ENCODE assay signal across 13 mouse cellular contexts in the genomic region with DNA sequence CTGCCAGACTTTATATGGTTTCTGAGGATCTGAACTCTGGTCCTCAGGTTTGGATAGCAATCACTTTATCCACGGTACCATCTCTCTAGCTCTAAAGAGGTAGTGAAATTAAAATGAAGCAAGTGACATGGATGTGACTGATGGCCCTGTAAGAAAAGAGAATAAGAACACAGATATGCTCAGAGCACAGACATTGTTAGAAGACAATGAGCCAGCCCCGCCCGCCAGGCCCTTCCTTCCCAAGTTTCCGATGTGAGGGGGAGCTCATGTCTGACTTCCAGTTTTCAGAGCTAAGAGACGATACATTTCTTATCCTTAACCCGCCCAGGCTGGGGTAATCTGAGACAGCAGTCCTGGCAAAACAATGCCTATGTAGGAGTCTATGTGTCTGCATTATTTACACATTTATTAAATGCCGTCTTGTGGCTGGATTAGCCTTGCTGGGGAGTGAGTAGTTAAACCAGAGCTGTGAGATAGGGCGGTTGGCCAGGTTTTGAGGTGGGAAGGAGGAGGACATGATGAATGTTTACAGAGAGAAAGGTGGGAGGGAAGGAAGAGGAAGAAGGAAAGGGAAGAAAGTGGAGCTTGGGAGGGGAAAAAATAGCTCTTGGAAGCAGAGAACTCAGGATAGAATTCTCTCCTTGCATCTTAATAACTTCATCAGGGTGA.
A peak's percentile ranks its signal among the peaks of the same experiment; 100 is the strongest.
DNase-seq lines count a peak whose midpoint lies in the region; ATAC-seq and TF ChIP-seq lines count a peak whose summit lies in the region.
"Had no signal": no experiment of that assay in that cellular context is flagged by ENCODE, and none has a peak within 500 bp of the region (broad histone marks: within the 10 kb centered on the region; RNA-seq: fewer than 3 reads in every experiment).

No protein-coding gene starts in this region.

- no peaks in the 10 kb centered on the region for H3K9me3 ChIP-seq in kidney, embryonic 15.5 days (replicated peaks)
- no peaks in the 10 kb centered on the region for H3K9me3 ChIP-seq in heart, postnatal 0 days (replicated peaks; ENCODE audit: control insufficient read depth, low read length)
- no peaks in the 10 kb centered on the region for H3K9me3 ChIP-seq in lung, embryonic 16.5 days (ENCODE audit: control insufficient read depth, low read length)
- H3K9me3 ChIP-seq in midbrain, embryonic 10.5 days (replicated peaks), result no peaks in the 10 kb centered on the region
- H3K9me3 ChIP-seq: embryonic facial prominence, embryonic 12.5 days; megakaryocyte, embryonic 14.5 days had no signal

- no peak overlapping the region for H3K9ac ChIP-seq in kidney, embryonic 15.5 days
- no peak overlapping the region for H3K9ac ChIP-seq in heart, postnatal 0 days (replicated peaks; ENCODE audit: low read depth, low read length)
- H3K9ac ChIP-seq in lung, embryonic 16.5 days (ENCODE audit: low read length), result no peak overlapping the region
- H3K9ac ChIP-seq: embryonic facial prominence, embryonic 12.5 days had no signal

- H3K4me1 ChIP-seq in kidney, embryonic 15.5 days, result peaks cover 20% of the 10 kb centered on the region
- H3K4me1 ChIP-seq in brown adipose tissue, adult 24 weeks (ENCODE audit: control insufficient read depth, insufficient read depth, insufficient read length, low read length), result peaks cover 2% of the 10 kb centered on the region; the same call in 1 of the 2 replicates
- H3K4me1 ChIP-seq in heart, postnatal 0 days (ENCODE audit: control insufficient read depth, insufficient read depth), result peaks cover 13% of the 10 kb centered on the region; the same call in 1 of the 2 replicates
- H3K4me1 ChIP-seq in lung, embryonic 16.5 days (replicated peaks; ENCODE audit: control insufficient read depth, insufficient read depth, low read length), result peaks cover 12% of the 10 kb centered on the region; the same call in 1 of the 2 replicates
- peaks cover 15% of the 10 kb centered on the region for H3K4me1 ChIP-seq in midbrain, embryonic 10.5 days
- H3K4me1 ChIP-seq: megakaryocyte, embryonic 14.5 days had no signal

- no peaks in the 10 kb centered on the region for H3K27me3 ChIP-seq in kidney, embryonic 15.5 days
- H3K27me3 ChIP-seq in heart, postnatal 0 days (ENCODE audit: control insufficient read depth, insufficient read depth, low read length), result no peaks in the 10 kb centered on the region
- no peaks in the 10 kb centered on the region for H3K27me3 ChIP-seq in lung, embryonic 16.5 days (ENCODE audit: control insufficient read depth, insufficient read depth, low read depth, low read length)
- peaks cover 34% of the 10 kb centered on the region for H3K27me3 ChIP-seq in midbrain, embryonic 10.5 days (ENCODE audit: low read depth, poor library complexity, severe bottlenecking)
- H3K27me3 ChIP-seq: embryonic facial prominence, embryonic 12.5 days; megakaryocyte, embryonic 14.5 days had no signal

- ATAC-seq in kidney, embryonic 15.5 days (replicated peaks; ENCODE audit: low FRiP score), result peak; percentile 36
- peak; percentile 30; the same call in 1 of the 2 replicates for ATAC-seq in heart, postnatal 0 days (ENCODE audit: insufficient read depth, low read depth)
- peak; percentile 38; the same call in 1 of the 2 replicates for ATAC-seq in lung, embryonic 16.5 days (ENCODE audit: low read depth)
- ATAC-seq: forebrain, embryonic 14.5 days had no signal

- 33% methylated on average over 8 of the region's 8 CpGs for WGBS in kidney, embryonic 15.5 days
- WGBS in heart, postnatal 0 days, result 48% methylated on average over 8 of the region's 8 CpGs
- WGBS in lung, embryonic 16.5 days, result 38% methylated on average over 8 of the region's 8 CpGs
- WGBS in midbrain, embryonic 10.5 days, result 60% methylated on average over 8 of the region's 8 CpGs

- no peak for TF ChIP-seq CTCF in heart, postnatal 0 days (IDR thresholded peaks at IDR 0.05; ENCODE audit: low read depth)

- H3K4me3 ChIP-seq in kidney, embryonic 15.5 days (replicated peaks), result no peak overlapping the region
- no peak overlapping the region for H3K4me3 ChIP-seq in brown adipose tissue, adult 24 weeks (ENCODE audit: insufficient read depth, low read depth, low read length)
- H3K4me3 ChIP-seq in heart, postnatal 0 days (ENCODE audit: low read depth, low read length), result no peak overlapping the region
- H3K4me3 ChIP-seq in lung, embryonic 16.5 days (ENCODE audit: low read length), result no peak overlapping the region
- no peak overlapping the region for H3K4me3 ChIP-seq in midbrain, embryonic 10.5 days
- H3K4me3 ChIP-seq: embryonic facial prominence, embryonic 12.5 days; megakaryocyte, embryonic 14.5 days had no signal

- no peak for DNase-seq in kidney, adult 11 months
- DNase-seq in heart, postnatal 0 days (ENCODE audit: low spot score), result no peak
- DNase-seq in layer of hippocampus, postnatal 25 days (ENCODE audit: extremely low spot score in 1 of 2, low spot score in 1 of 2), result no peak
- DNase-seq in midbrain, embryonic 10.5 days (ENCODE audit: low spot score), result no peak
- DNase-seq: cerebellum, adult 9-10 months; spleen, adult 18-20 months had no signal

- H3K27ac ChIP-seq in kidney, embryonic 15.5 days, result peak overlapping the region; percentile 9; the same call in 1 of the 2 replicates
- H3K27ac ChIP-seq in brown adipose tissue, adult 24 weeks (replicated peaks; ENCODE audit: low read depth, low read length), result peak overlapping the region; percentile 51
- H3K27ac ChIP-seq in heart, postnatal 0 days (ENCODE audit: low read depth), result peak overlapping the region; percentile 5; the same call in 1 of the 2 replicates
- peak overlapping the region; percentile 36; the same call in 1 of the 2 replicates for H3K27ac ChIP-seq in lung, embryonic 16.5 days (ENCODE audit: low read length)
- no peak overlapping the region for H3K27ac ChIP-seq in midbrain, embryonic 10.5 days (replicated peaks)
- H3K27ac ChIP-seq: embryonic facial prominence, embryonic 12.5 days; hindbrain, postnatal 0 days had no signal

- no peak overlapping the region for H3K4me2 ChIP-seq in kidney, embryonic 15.5 days
- no peak overlapping the region for H3K4me2 ChIP-seq in heart, postnatal 0 days (ENCODE audit: low read depth, low read length)
- H3K4me2 ChIP-seq in lung, embryonic 16.5 days (ENCODE audit: low read depth, low read length), result no peak overlapping the region
- H3K4me2 ChIP-seq: embryonic facial prominence, embryonic 12.5 days had no signal

- TF ChIP-seq EP300 in heart, postnatal 0 days (IDR thresholded peaks at IDR 0.05; ENCODE audit: low read depth), result no peak

- no peaks in the 10 kb centered on the region for H3K36me3 ChIP-seq in kidney, embryonic 15.5 days
- H3K36me3 ChIP-seq in heart, postnatal 0 days (replicated peaks; ENCODE audit: control insufficient read depth, insufficient read depth, low read length), result no peaks in the 10 kb centered on the region
- H3K36me3 ChIP-seq in lung, embryonic 16.5 days (ENCODE audit: control insufficient read depth, insufficient read depth, low read length), result no peaks in the 10 kb centered on the region
- H3K36me3 ChIP-seq in midbrain, embryonic 10.5 days, result no peaks in the 10 kb centered on the region
- H3K36me3 ChIP-seq: embryonic facial prominence, embryonic 12.5 days had no signal
